Comparison of ENCODE assay signal across 7 mouse cellular contexts in the genomic region with DNA sequence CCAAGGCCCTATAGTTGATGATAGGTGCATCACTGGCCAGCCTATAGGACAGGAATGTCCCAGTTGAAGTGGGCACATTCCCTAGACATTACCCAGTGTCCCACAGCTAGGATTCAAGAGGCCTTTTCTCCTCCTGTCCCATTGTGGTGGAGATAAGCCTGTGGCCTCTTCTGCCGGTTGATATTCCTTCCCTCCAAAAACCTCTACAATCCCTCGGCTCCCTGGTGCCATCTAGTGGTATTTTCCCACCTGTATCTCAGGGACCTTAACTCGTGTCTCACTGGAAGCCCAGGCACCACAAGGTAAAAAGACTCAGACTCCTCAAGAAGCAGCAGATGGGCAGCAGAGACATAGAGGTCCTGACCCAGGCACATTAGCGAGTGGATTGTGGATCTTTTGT. TPM values are rescaled to one million over a fixed set of nuclear protein-coding genes. Genes with fewer than 3 reads are reported as not detected.
A peak's percentile ranks its signal among the peaks of the same experiment; 100 is the strongest.
DNase-seq lines count a peak whose midpoint lies in the region; ATAC-seq lines count a peak whose summit lies in the region.

No protein-coding gene starts in this region.

- no peak for ATAC-seq in hindbrain, embryonic 16.5 days
- 0 out of 2 replicates have a peak, but pooled peaks have one; percentile 35 for ATAC-seq in megakaryocyte-erythroid progenitor cell, adult 5-6 weeks (replicated peaks; ENCODE audit: low FRiP score, low TSS enrichment, poor library complexity, severe bottlenecking)

- peaks cover 14% of the 10 kb centered on the region for H3K4me1 ChIP-seq in hindbrain, embryonic 16.5 days (ENCODE audit: control insufficient read depth, insufficient read depth, low read depth, low read length)

- no peaks in the 10 kb centered on the region for H3K9me3 ChIP-seq in hindbrain, embryonic 16.5 days (ENCODE audit: control insufficient read depth, low read length)

- peak overlapping the region; percentile 28; the same call in 1 of the 2 replicates for H3K9ac ChIP-seq in hindbrain, embryonic 16.5 days (ENCODE audit: low read depth, low read length)

- no peak overlapping the region for H3K4me3 ChIP-seq in hindbrain, embryonic 16.5 days (ENCODE audit: low read length)

- peaks cover 23% of the 10 kb centered on the region for H3K36me3 ChIP-seq in hindbrain, embryonic 16.5 days (ENCODE audit: control insufficient read depth, insufficient read depth, low read length)

- H3K4me2 ChIP-seq in hindbrain, embryonic 16.5 days (ENCODE audit: low read length), result no peak overlapping the region

- intact Hi-C loops in left cerebral cortex, postnatal 14 days (cut with DNase I), result loop anchor here (1.0 to 5.0 kb wide), 2 partner anchors 48 to 70 kb away; no protein-coding TSS in a partner anchor

- no peak overlapping the region for H3K27ac ChIP-seq in hindbrain, embryonic 16.5 days (ENCODE audit: low read depth, low read length)

- H3K27me3 ChIP-seq in hindbrain, embryonic 16.5 days (replicated peaks; ENCODE audit: control insufficient read depth, insufficient read depth, low read length), result no peaks in the 10 kb centered on the region

- DNase-seq in ZHBTc4 (ENCODE audit: low read depth, low spot score), result peak; percentile 90
- DNase-seq in cerebellum, adult 9-11 months, result peak; percentile 85
- DNase-seq in frontal cortex, postnatal 14 days (ENCODE audit: low spot score in 2 of 2), result peak; percentile 71 to 76
- DNase-seq in left cerebral cortex, postnatal 14 days (ENCODE audit: low spot score in 2 of 2), result peak; percentile 85 to 89
- peak; percentile 69 for DNase-seq in right cerebral cortex, postnatal 25 days

- 7% methylated on average over 4 of the region's 4 CpGs for WGBS in hindbrain, embryonic 16.5 days

RNA-seq across cellular contexts. Expression of gene Ndufs7, which starts 3.3 kb away (rescaled TPM):
- 349 and 361 TPM in 2 replicates for polyA plus RNA-seq in hindbrain, embryonic 16.5 days (2015; fragmentation: Nextera tagmentation; extraction: Ambion mirVana)
- 100 to 1,000 TPM; 171 to 187 TPM for total RNA-seq in left cerebral cortex, postnatal 14 days (2021)
- total RNA-seq in megakaryocyte-erythroid progenitor cell, adult 5-6 weeks (2014; fragmentation: Nextera tagmentation), result 196 and 302 TPM in 2 replicates
- 103 and 168 TPM in 2 replicates for total RNA-seq in megakaryocyte-erythroid progenitor cell, adult 5-6 weeks (2017)

RNA-seq across cellular contexts. Expression of gene Gamt, which starts 15.2 kb away (rescaled TPM):
- polyA plus RNA-seq in hindbrain, embryonic 16.5 days (2015; fragmentation: Nextera tagmentation; extraction: Ambion mirVana), result 31.8 and 32.6 TPM in 2 replicates
- 10 to 100 TPM; 20.7 to 29.7 TPM for total RNA-seq in left cerebral cortex, postnatal 14 days (2021)
- 1.2 and 1.7 TPM in 2 replicates for total RNA-seq in megakaryocyte-erythroid progenitor cell, adult 5-6 weeks (2014; fragmentation: Nextera tagmentation)
- 2.1 and 3.0 TPM in 2 replicates for total RNA-seq in megakaryocyte-erythroid progenitor cell, adult 5-6 weeks (2017)

RNA-seq across cellular contexts. Expression of gene Dazap1, which starts 15.7 kb away (rescaled TPM):
- 38.4 and 38.5 TPM in 2 replicates for polyA plus RNA-seq in hindbrain, embryonic 16.5 days (2015; fragmentation: Nextera tagmentation; extraction: Ambion mirVana)
- total RNA-seq in left cerebral cortex, postnatal 14 days (2021), result 10 to 100 TPM; 84.3 to 84.9 TPM
- 152 and 163 TPM in 2 replicates for total RNA-seq in megakaryocyte-erythroid progenitor cell, adult 5-6 weeks (2014; fragmentation: Nextera tagmentation)
- total RNA-seq in megakaryocyte-erythroid progenitor cell, adult 5-6 weeks (2017), result 269 and 335 TPM in 2 replicates

RNA-seq across cellular contexts. Expression of gene Mum1, which starts 19.4 kb away (rescaled TPM):
- polyA plus RNA-seq in hindbrain, embryonic 16.5 days (2015; fragmentation: Nextera tagmentation; extraction: Ambion mirVana), result 38.0 and 38.7 TPM in 2 replicates
- total RNA-seq in left cerebral cortex, postnatal 14 days (2021), result 10 to 100 TPM; 39.4 to 41.5 TPM
- total RNA-seq in megakaryocyte-erythroid progenitor cell, adult 5-6 weeks (2014; fragmentation: Nextera tagmentation), result 60.8 and 124 TPM in 2 replicates
- 44.2 and 49.0 TPM in 2 replicates for total RNA-seq in megakaryocyte-erythroid progenitor cell, adult 5-6 weeks (2017)

RNA-seq across cellular contexts. Expression of gene Rps15, which starts 46.7 kb away (rescaled TPM):
- polyA plus RNA-seq in hindbrain, embryonic 16.5 days (2015; fragmentation: Nextera tagmentation; extraction: Ambion mirVana), result 491 and 527 TPM in 2 replicates
- 100 to 1,000 TPM; 743 to 795 TPM for total RNA-seq in left cerebral cortex, postnatal 14 days (2021)
- total RNA-seq in megakaryocyte-erythroid progenitor cell, adult 5-6 weeks (2014; fragmentation: Nextera tagmentation), result 4,307 and 4,493 TPM in 2 replicates
- 2,815 and 2,969 TPM in 2 replicates for total RNA-seq in megakaryocyte-erythroid progenitor cell, adult 5-6 weeks (2017)

Comparison
In these comparisons a context has a peak if more than half of its experiments do, and no peak if none do; other contexts are left out.
1. RNA of gene Gamt, which starts 15.2 kb away (total RNA-seq): 20.7 to 29.7 TPM in left cerebral cortex, postnatal 14 days; 1.2 to 3.0 TPM in megakaryocyte-erythroid progenitor cell, adult 5-6 weeks; every median in the first group is over 4 times any median in the second.
2. Peak in every context shown above with its lines, with median percentiles within 50 percentile points of each other: DNase-seq.